Mouse (Mus musculus) cortical plate, adult 2 months (tissue): ENCODE measurements around the gene Ldb1.

Source experiments
- CTCF ChIP-seq: fragments of 200-500 bp; IDR thresholded peaks from 2 replicates; pipeline ENCODE4 v1.5.1; 2011; ENCODE audit warnings: mild to moderate bottlenecking, control low read depth, low read length; ENCODE audit not compliant: insufficient read depth; ENCODE audit errors: extremely low read depth
- POLR2A ChIP-seq: fragments of 200-500 bp; IDR thresholded peaks from 2 replicates; pipeline ENCODE4 v1.6.1; 2011; ENCODE audit warnings: mild to moderate bottlenecking, low read length, control low read depth; ENCODE audit not compliant: insufficient read depth; ENCODE audit errors: extremely low read depth

- TF ChIP-seq CTCF, result no peak
- no peak for TF ChIP-seq POLR2A
Measured at GRCm38 (mm10) chr19:46094144-46094543, 49.1 kb upstream of the Ldb1 start.
